Comparison of ENCODE assay signal across 9 mouse cellular contexts in genomic region chr2:131980866-131981265, GRCm38 (mm10). TPM values are rescaled to one million over a fixed set of nuclear protein-coding genes. Genes with fewer than 3 reads are reported as not detected.
DNase-seq lines count a peak whose midpoint lies in the region; ATAC-seq lines count a peak whose summit lies in the region.
"Had no signal": no experiment of that assay in that cellular context is flagged by ENCODE, and none has a peak within 500 bp of the region (broad histone marks: within the 10 kb centered on the region; RNA-seq: fewer than 3 reads in every experiment).

No protein-coding gene starts in this region.

- H3K27ac ChIP-seq in midbrain, embryonic 10.5 days (replicated peaks), result no peak overlapping the region
- no peak overlapping the region for H3K27ac ChIP-seq in midbrain, embryonic 11.5 days (ENCODE audit: low read depth, low read length)

- H3K4me3 ChIP-seq in midbrain, embryonic 10.5 days, result no peak overlapping the region
- no peak overlapping the region for H3K4me3 ChIP-seq in midbrain, embryonic 11.5 days (ENCODE audit: low read depth, low read length)

- H3K4me2 ChIP-seq in midbrain, embryonic 11.5 days, result no peak overlapping the region

- WGBS in midbrain, embryonic 10.5 days, result 44% methylated on average over 9 of the region's 9 CpGs
- WGBS in midbrain, embryonic 11.5 days, result 49% methylated on average over 9 of the region's 9 CpGs

- no peak overlapping the region for H3K9ac ChIP-seq in midbrain, embryonic 11.5 days (ENCODE audit: low read length)

- no peak for ATAC-seq in midbrain, embryonic 11.5 days (ENCODE audit: low FRiP score)

- DNase-seq in midbrain, embryonic 10.5 days (ENCODE audit: low spot score), result peak; percentile 26
- no peak for DNase-seq in midbrain, embryonic 11.5 days (ENCODE audit: low spot score, missing footprints)
- peak; percentile 98 for DNase-seq in heart, adult 11 months
- DNase-seq in heart, postnatal 4 days, result peak; percentile 72
- peak; percentile 34 for DNase-seq in lung, postnatal 36 days
- DNase-seq in cerebellum, postnatal 25 days, result no peak
- no peak for DNase-seq in right cerebral cortex, postnatal 36 days (ENCODE audit: low spot score in 2 of 2)
- no peak for DNase-seq in layer of hippocampus, adult 8-10 months (ENCODE audit: low spot score in 2 of 2)

- H3K27me3 ChIP-seq in midbrain, embryonic 10.5 days (ENCODE audit: low read depth, poor library complexity, severe bottlenecking), result no peaks in the 10 kb centered on the region
- no peaks in the 10 kb centered on the region for H3K27me3 ChIP-seq in midbrain, embryonic 11.5 days (ENCODE audit: control insufficient read depth, insufficient read depth, low read length)

- H3K36me3 ChIP-seq in midbrain, embryonic 10.5 days, result no peaks in the 10 kb centered on the region
- H3K36me3 ChIP-seq in midbrain, embryonic 11.5 days (ENCODE audit: control insufficient read depth, insufficient read depth, low read length), result no peaks in the 10 kb centered on the region

- H3K4me1 ChIP-seq in midbrain, embryonic 10.5 days, result no peaks in the 10 kb centered on the region
- no peaks in the 10 kb centered on the region for H3K4me1 ChIP-seq in midbrain, embryonic 11.5 days (ENCODE audit: control insufficient read depth, insufficient read depth, low read length)

- H3K9me3 ChIP-seq in midbrain, embryonic 10.5 days (replicated peaks), result peaks cover 10% of the 10 kb centered on the region
- H3K9me3 ChIP-seq in midbrain, embryonic 11.5 days (ENCODE audit: control insufficient read depth, low read length), result no peaks in the 10 kb centered on the region

RNA-seq across cellular contexts. Expression of gene Prnd, which starts 30.2 kb away (rescaled TPM):
- 3.6 and 5.1 TPM in 2 replicates for polyA plus RNA-seq in midbrain, embryonic 10.5 days (2016; fragmentation: Nextera tagmentation; extraction: Ambion mirVana)
- 5.3 and 6.9 TPM in 2 replicates for polyA plus RNA-seq in midbrain, embryonic 11.5 days (2014; fragmentation: Nextera tagmentation; extraction: Ambion mirVana)
- 10 to 100 TPM; 17.6 to 22.9 TPM for total RNA-seq in heart, postnatal 4 days (2021)
- under 1 TPM in 2 of 4 experiments, not detected in 2; 0.13 to 0.19 TPM for total RNA-seq in layer of hippocampus, adult 8-10 months (2022)
- total RNA-seq: liver, adult 2 months had no signal
- polyA plus RNA-seq: liver, adult 2 months had no signal

RNA-seq across cellular contexts. Expression of gene Rassf2, which starts 49.2 kb away (rescaled TPM):
- 28.6 and 34.2 TPM in 2 replicates for polyA plus RNA-seq in midbrain, embryonic 10.5 days (2016; fragmentation: Nextera tagmentation; extraction: Ambion mirVana)
- polyA plus RNA-seq in midbrain, embryonic 11.5 days (2014; fragmentation: Nextera tagmentation; extraction: Ambion mirVana), result 32.3 and 33.2 TPM in 2 replicates
- total RNA-seq in heart, postnatal 4 days (2021), result 10 to 100 TPM; 13.7 to 15.2 TPM
- total RNA-seq in layer of hippocampus, adult 8-10 months (2022), result 10 to 100 TPM; 50.1 to 62.3 (median 53.7) TPM

Comparison
In these comparisons a context has a peak if more than half of its experiments do, and no peak if none do; other contexts are left out.
1. DNase-seq: peak in midbrain, embryonic 10.5 days (single experiment), heart, adult 11 months (single experiment), heart, postnatal 4 days (single experiment) and lung, postnatal 36 days (single experiment); none in midbrain, embryonic 11.5 days (single experiment), cerebellum, postnatal 25 days (0 of 2), right cerebral cortex, postnatal 36 days (0 of 2) and layer of hippocampus, adult 8-10 months (0 of 2).
2. RNA of gene Prnd, which starts 30.2 kb away (total RNA-seq): 17.6 to 22.9 TPM in heart, postnatal 4 days; 0.13 to 0.19 TPM in layer of hippocampus, adult 8-10 months; every median in the first group is over 10 times any median in the second.